In the genomic region with DNA sequence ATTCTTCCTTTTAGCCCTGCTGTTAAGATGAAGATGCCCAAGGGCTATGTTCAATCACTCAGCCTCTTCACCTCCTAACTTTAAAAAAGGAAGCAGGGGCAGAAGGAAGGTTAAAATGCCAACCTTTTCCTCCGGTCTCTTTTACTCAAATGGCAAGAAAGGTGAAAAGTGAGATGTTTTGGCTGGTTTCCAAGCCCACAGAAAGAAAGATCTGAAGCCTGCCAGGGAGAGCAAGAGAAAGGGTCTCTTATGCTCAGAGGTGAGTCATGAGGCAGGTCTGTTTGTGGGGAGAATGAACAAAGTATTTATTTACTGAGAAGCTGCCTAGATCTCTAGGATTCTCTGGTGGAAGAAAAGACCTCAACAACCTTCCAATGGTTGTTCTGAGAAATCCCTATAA, we compare ENCODE assay signal across 18 mouse cellular contexts.
"Had no signal": no experiment of that assay in that cellular context is flagged by ENCODE, and none has a peak within 500 bp of the region (broad histone marks: within the 10 kb centered on the region; RNA-seq: fewer than 3 reads in every experiment).

No protein-coding gene starts in this region.

- DNase-seq: lung, adult 18-20 months; lung, postnatal 4 days; midbrain, embryonic 14.5 days; retina, postnatal 1 day; right cerebral cortex, adult 18-20 months; right cerebral cortex, postnatal 25 days; right cerebral cortex, postnatal 4 days; spleen, adult 18-20 months; thymus, adult 2 months; thymus, postnatal 36 days had no signal

- H3K9ac ChIP-seq: lung, embryonic 15.5 days; midbrain, embryonic 12.5 days; neural tube, embryonic 13.5 days; neural tube, embryonic 15.5 days had no signal

- H3K36me3 ChIP-seq: lung, embryonic 15.5 days; midbrain, embryonic 10.5 days; midbrain, embryonic 12.5 days; neural tube, embryonic 13.5 days; neural tube, embryonic 15.5 days had no signal

- ATAC-seq: lung, postnatal 0 days; midbrain, embryonic 16.5 days had no signal

- H3K27ac ChIP-seq: lung, embryonic 15.5 days; midbrain, embryonic 10.5 days; midbrain, embryonic 12.5 days; neural tube, embryonic 13.5 days; neural tube, embryonic 15.5 days had no signal

- H3K9me3 ChIP-seq: lung, embryonic 15.5 days; midbrain, embryonic 10.5 days; midbrain, embryonic 12.5 days; neural tube, embryonic 13.5 days; neural tube, embryonic 15.5 days had no signal

- H3K4me2 ChIP-seq: lung, embryonic 15.5 days; midbrain, embryonic 12.5 days; neural tube, embryonic 13.5 days; neural tube, embryonic 15.5 days had no signal

- H3K4me3 ChIP-seq: lung, embryonic 15.5 days; midbrain, embryonic 10.5 days; midbrain, embryonic 12.5 days; myocyte; neural tube, embryonic 13.5 days; neural tube, embryonic 15.5 days had no signal

- H3K27me3 ChIP-seq: lung, embryonic 15.5 days; midbrain, embryonic 12.5 days; neural tube, embryonic 13.5 days; neural tube, embryonic 15.5 days had no signal

- H3K4me1 ChIP-seq: lung, embryonic 15.5 days; midbrain, embryonic 10.5 days; midbrain, embryonic 12.5 days; neural tube, embryonic 13.5 days; neural tube, embryonic 15.5 days had no signal
